Mouse (Mus musculus) erythroblast, embryonic 14.5 days (primary cell): Measurements from ENCODE around the gene Slc38a3. TPM values are rescaled to one million over a fixed set of nuclear protein-coding genes. Genes with fewer than 3 reads are reported as not detected.
A peak's percentile ranks its signal among the peaks of the same experiment; 100 is the strongest.

Experiments used
- H3K27me3 ChIP-seq: 2 replicates; pipeline ENCODE4 v1.6.1; 2012; ENCODE audit warnings: inconsistent platforms; ENCODE audit not compliant: control insufficient read depth
- H3K36me3 ChIP-seq: 2 replicates; pipeline ENCODE4 v1.6.1; 2012; ENCODE audit warnings: mild to moderate bottlenecking, inconsistent platforms; ENCODE audit not compliant: control insufficient read depth
- H3K4me1 ChIP-seq: 2 replicates; pipeline ENCODE4 v1.6.1; 2012; ENCODE audit warnings: inconsistent platforms; ENCODE audit not compliant: control insufficient read depth
- H3K4me3 ChIP-seq: replicated peaks from 2 replicates; pipeline ENCODE3; 2012; ENCODE audit warnings: moderate library complexity, mild to moderate bottlenecking, inconsistent platforms
- H3K9me3 ChIP-seq: 2 replicates; pipeline ENCODE4 v1.6.1; 2012; ENCODE audit warnings: low read length, inconsistent platforms, mixed read lengths; ENCODE audit not compliant: control insufficient read depth
- GATA1 ChIP-seq: IDR thresholded peaks from 2 replicates; pipeline ENCODE4 v1.6.1; 2012; ENCODE audit warnings: low read length, inconsistent platforms, mixed read lengths
- TAL1 ChIP-seq: IDR thresholded peaks from 3 replicates; pipeline ENCODE4 v1.6.1; 2012; ENCODE audit warnings: low read length, inconsistent platforms, mixed read lengths
- polyA plus RNA-seq: library from polyadenylated mRNA; stranded (reverse); fragments of >175 nt; gene quantifications from 2 replicates; pipeline ENCODE4 v1.2.3, GENCODE M21; 2012

Slc38a3 gene
- polyA plus RNA-seq, 1 experiment: 0.05 TPM

GRCm38 (mm10) chr9:107624539-107624938 is 44.8 kb downstream of the Slc38a3 start:
- no peaks in the 10 kb centered on the region for H3K9me3 ChIP-seq
- no peaks in the 10 kb centered on the region for H3K27me3 ChIP-seq
- TF ChIP-seq TAL1 (no peak), GATA1 (no peak)
- peaks cover 51% of the 10 kb centered on the region for H3K4me1 ChIP-seq
- peaks cover 85% of the 10 kb centered on the region for H3K36me3 ChIP-seq
- H3K4me3 ChIP-seq: no peak overlapping the region

GRCm38 (mm10) chr9:107620954-107621353 is 48.4 kb downstream of the Slc38a3 start:
- Histone ChIP-seq H3K36me3 (peaks cover 82% of the 10 kb centered on the region), H3K27me3 (no peaks in the 10 kb centered on the region), H3K4me1 (peaks cover 23% of the 10 kb centered on the region), H3K9me3 (no peaks in the 10 kb centered on the region), H3K4me3 (no peak overlapping the region)
- TF ChIP-seq TAL1 (no peak), GATA1 (no peak)

DNA sequence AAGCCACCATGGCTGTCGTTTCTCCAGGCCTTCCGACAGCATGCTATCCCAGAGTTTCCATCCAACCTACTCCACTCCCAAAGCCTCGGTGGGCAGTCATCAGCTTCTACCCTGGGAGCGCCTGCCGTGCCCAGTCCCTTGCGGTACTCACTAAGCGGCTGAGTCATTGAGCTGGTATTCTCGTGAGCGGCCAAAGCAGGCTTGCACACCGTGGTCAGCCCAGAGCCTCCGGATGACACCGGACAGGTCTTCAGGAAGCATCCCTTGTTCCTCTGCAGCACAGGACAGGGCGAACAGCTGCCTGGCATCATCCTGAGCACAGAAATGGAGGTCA is 49.8 kb downstream of the Slc38a3 start:
- H3K4me1 ChIP-seq: peaks cover 14% of the 10 kb centered on the region
- H3K36me3 ChIP-seq: peaks cover 82% of the 10 kb centered on the region
- no peak for TF ChIP-seq GATA1

GRCm38 (mm10) chr9:107618778-107619545 is 50.4 kb downstream of the Slc38a3 start:
- Histone ChIP-seq H3K9me3 (no peaks in the 10 kb centered on the region), H3K36me3 (peaks cover 82% of the 10 kb centered on the region), H3K4me3 (no peak overlapping the region), H3K4me1 (peaks cover 12% of the 10 kb centered on the region), H3K27me3 (no peaks in the 10 kb centered on the region)
- TF ChIP-seq GATA1: no peak
- TF ChIP-seq TAL1: no peak

More for the DNA sequence above, 49.8 kb downstream of the Slc38a3 start:
- Histone ChIP-seq H3K9me3 (no peaks in the 10 kb centered on the region), H3K27me3 (no peaks in the 10 kb centered on the region), H3K4me3 (no peak overlapping the region)

- H3K4me3 ChIP-seq: no peak overlapping the region
- H3K27me3 ChIP-seq: no peaks in the 10 kb centered on the region
- H3K9me3 ChIP-seq: no peaks in the 10 kb centered on the region
- no peak for TF ChIP-seq TAL1
- TF ChIP-seq GATA1: no peak
- peaks cover 77% of the 10 kb centered on the region for H3K36me3 ChIP-seq
- peaks cover 17% of the 10 kb centered on the region for H3K4me1 ChIP-seq
Measured at GRCm38 (mm10) chr9:107618098-107618497, 51.2 kb downstream of the Slc38a3 start.

DNA sequence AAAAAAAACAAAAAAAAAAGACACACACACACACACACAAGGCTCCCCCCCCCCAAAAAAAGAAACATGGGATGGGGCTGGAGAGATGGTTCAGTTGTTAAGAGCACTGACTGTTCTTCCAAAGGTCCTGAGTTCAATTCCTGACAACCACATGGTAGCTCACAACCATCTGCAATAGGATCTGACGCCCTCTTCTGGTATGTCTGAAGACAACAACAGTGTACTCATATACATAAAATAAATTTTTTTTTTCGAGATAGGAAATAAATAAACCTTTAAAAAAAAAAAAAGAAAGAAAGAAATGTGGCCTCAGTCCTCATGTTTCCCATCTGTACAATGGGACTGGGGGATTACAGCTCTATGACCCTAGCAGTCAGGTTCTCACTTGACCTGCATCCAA is 51.9 kb downstream of the Slc38a3 start:
- Histone ChIP-seq H3K4me3 (no peak overlapping the region), H3K4me1 (peaks cover 22% of the 10 kb centered on the region), H3K27me3 (no peaks in the 10 kb centered on the region), H3K9me3 (no peaks in the 10 kb centered on the region), H3K36me3 (peaks cover 73% of the 10 kb centered on the region)
- no peak for TF ChIP-seq GATA1
- TF ChIP-seq TAL1: no peak

DNA sequence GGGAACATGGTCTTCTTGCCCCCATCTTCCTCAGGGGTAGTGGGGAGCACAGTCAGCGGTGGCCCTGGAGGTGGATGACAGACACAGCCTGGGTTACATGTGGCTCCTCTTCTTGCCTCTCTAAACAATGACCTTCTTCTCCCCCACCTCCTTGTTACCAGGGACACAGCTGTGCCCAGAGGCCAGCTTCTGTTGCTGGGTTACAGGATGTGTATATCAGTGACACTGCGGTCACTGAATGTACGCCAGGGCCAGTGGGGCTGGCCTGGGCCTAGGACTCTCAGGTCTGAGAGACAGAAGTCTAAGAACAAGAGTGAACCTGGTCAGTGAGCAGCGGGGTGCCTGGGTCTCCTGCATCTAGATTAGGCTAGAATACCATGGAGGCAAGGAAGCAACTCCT is 54.3 kb downstream of the Slc38a3 start:
- no peak overlapping the region for H3K4me3 ChIP-seq
- H3K27me3 ChIP-seq: no peaks in the 10 kb centered on the region
- TF ChIP-seq TAL1: no peak
- TF ChIP-seq GATA1: no peak
- peaks cover 36% of the 10 kb centered on the region for H3K4me1 ChIP-seq
- H3K9me3 ChIP-seq: no peaks in the 10 kb centered on the region
- peaks cover 60% of the 10 kb centered on the region for H3K36me3 ChIP-seq

- peaks cover 40% of the 10 kb centered on the region for H3K36me3 ChIP-seq
- peaks cover 31% of the 10 kb centered on the region for H3K4me1 ChIP-seq
- no peaks in the 10 kb centered on the region for H3K9me3 ChIP-seq
- no peaks in the 10 kb centered on the region for H3K27me3 ChIP-seq
- TF ChIP-seq GATA1: no peak
- TF ChIP-seq TAL1: no peak
- peak overlapping the region; percentile 65 for H3K4me3 ChIP-seq
Measured at GRCm38 (mm10) chr9:107612945-107613569, 56.3 kb downstream of the Slc38a3 start.

DNA sequence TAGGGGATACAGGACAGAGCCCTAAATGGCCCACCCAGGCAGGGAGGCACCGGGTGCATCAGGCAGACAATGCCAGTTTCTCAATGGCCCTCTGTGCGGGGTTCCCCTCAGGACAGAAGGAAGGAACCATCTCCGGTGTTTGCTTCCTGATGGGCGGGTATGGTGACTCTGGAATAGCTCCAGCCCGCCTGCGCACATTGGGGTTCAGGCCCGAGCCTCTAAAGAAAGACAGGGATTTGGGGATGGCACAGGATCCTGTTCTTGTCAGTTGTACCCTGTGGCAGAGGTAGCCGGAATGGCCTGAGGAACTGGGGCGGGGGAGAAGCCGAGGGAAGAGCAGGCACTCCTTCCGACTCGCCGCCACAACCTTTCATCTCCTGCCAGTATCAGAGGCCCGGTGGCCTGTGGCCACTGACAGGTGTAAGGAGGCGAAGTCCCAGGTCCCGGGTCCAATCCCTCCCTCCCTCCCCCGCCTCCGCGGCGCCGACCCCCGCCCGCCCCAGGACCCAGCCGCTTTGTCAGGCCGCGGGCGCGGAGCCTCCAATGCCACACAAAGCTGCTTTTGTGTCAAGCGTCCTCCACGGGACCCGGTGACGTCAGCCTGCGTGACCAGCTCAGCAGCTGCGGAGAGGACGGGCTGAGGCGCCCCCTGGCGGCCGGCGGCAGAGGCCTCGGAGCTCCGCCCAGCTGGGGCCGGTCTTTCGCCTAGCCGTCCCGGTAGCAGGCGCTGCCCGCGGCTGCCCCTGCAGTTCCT is 57.0 kb downstream of the Slc38a3 start:
- Histone ChIP-seq H3K4me1 (peaks cover 37% of the 10 kb centered on the region), H3K36me3 (peaks cover 35% of the 10 kb centered on the region), H3K9me3 (no peaks in the 10 kb centered on the region), H3K4me3 (peak overlapping the region; percentile 65), H3K27me3 (no peaks in the 10 kb centered on the region)
- TF ChIP-seq TAL1 (no peak), GATA1 (no peak)
